Mouse (Mus musculus) liver, embryonic 14.5 days (tissue): ENCODE measurements around the gene Arf1.

ENCODE experiments used
- CTCF ChIP-seq: IDR thresholded peaks from 2 replicates; pipeline ENCODE4 v1.5.1; 2016; ENCODE audit warnings: antibody characterized with exemption, low read depth, control low read depth
- EP300 ChIP-seq: IDR thresholded peaks from 2 replicates; pipeline ENCODE4 v1.6.1; 2016; ENCODE audit warnings: antibody characterized with exemption, low read depth

DNA sequence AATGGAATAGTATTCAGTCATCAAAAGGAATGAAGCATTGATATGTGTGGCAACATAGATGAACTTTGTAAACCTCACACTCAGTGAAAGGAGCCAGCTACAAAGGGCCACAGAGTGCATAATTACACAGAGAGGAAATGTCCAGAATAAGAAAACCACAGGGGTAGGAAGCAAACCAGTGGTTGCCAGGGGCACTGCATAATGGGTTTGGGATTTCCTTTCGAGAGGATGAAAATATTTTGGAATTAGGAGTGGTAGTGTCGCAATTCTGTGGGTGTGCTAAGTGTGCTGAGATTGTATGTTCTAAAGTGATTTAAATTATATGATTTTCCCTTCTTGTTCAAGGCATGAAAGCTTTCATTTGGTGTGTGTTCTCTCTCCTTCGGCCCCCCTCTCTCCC lies 46.1 kb upstream of the Arf1 start:
- no peak for TF ChIP-seq CTCF
- TF ChIP-seq EP300: no peak
